Mouse (Mus musculus) hindbrain, postnatal 0 days (tissue): ENCODE measurements around the gene Gm44. TPM values are rescaled to one million over a fixed set of nuclear protein-coding genes. Genes with fewer than 3 reads are reported as not detected.
A peak's percentile ranks its signal among the peaks of the same experiment; 100 is the strongest.
"Not testable (repeated sequence)": the region's sequence is repeated elsewhere in the genome, so short reads cannot be mapped to it uniquely, and the experiment has no call there.

Source experiments
- ATAC-seq: fragments of 200-750 bp; cut with Nextera tagmentation; 2 replicates; pipeline ENCODE4 v1.8.0; 2017; ENCODE audit warnings: mild to moderate bottlenecking, moderate TSS enrichment, moderate library complexity
- DNase-seq: peaks from one replicate; pipeline ENCODE4 v3.0.0-alpha.2; 2015; ENCODE audit warnings: low spot score
- H3K27ac ChIP-seq: fragments of 300-500 bp; sonication (generic); 2 replicates; pipeline ENCODE4 v1.5.1; 2014; ENCODE audit warnings: mild to moderate bottlenecking
- H3K27me3 ChIP-seq: fragments of 300-500 bp; sonication (generic); 2 replicates; pipeline ENCODE4 v1.6.1; 2014; ENCODE audit warnings: low read length, mixed read lengths; ENCODE audit not compliant: insufficient read depth
- H3K36me3 ChIP-seq: fragments of 300-500 bp; sonication (generic); 2 replicates; pipeline ENCODE4 v1.6.1; 2014; ENCODE audit warnings: low read length, mixed read lengths; ENCODE audit not compliant: insufficient read depth
- H3K4me1 ChIP-seq: fragments of 300-500 bp; sonication (generic); 2 replicates; pipeline ENCODE4 v1.6.1; 2014; ENCODE audit warnings: antibody characterized with exemption, low read length, mixed read lengths; ENCODE audit not compliant: insufficient read depth
- H3K4me2 ChIP-seq: fragments of 300-500 bp; sonication (generic); 2 replicates; pipeline ENCODE4 v1.6.1; 2014; ENCODE audit warnings: low read depth, mild to moderate bottlenecking, low read length, moderate library complexity, mixed read lengths
- H3K4me3 ChIP-seq: fragments of 300-500 bp; sonication (generic); 2 replicates; pipeline ENCODE4 v1.5.1; 2014; ENCODE audit warnings: low read length
- H3K9ac ChIP-seq: fragments of 300-500 bp; sonication (generic); replicated peaks from 2 replicates; pipeline ENCODE4 v1.6.1; 2014; ENCODE audit warnings: mild to moderate bottlenecking, low read length, moderate library complexity, mixed read lengths
- H3K9me3 ChIP-seq: fragments of 300-500 bp; sonication (generic); 2 replicates; pipeline ENCODE4 v1.6.1; 2016; ENCODE audit warnings: low read length, mixed read lengths
- CTCF ChIP-seq: IDR thresholded peaks from 2 replicates; pipeline ENCODE4 v1.5.1; 2016; ENCODE audit warnings: antibody characterized with exemption, control low read depth, low read depth
- WGBS: fragments of 180-500 bp; shearing (Covaris S2); extraction: QIAGEN DNeasy Blood & Tissue Kit; methylation state at CpG from one replicate; pipeline ENCODE4 v1.1.7; 2014; 5-methylcytosine and 5-hydroxymethylcytosine counted together
- polyA plus RNA-seq: library from polyadenylated mRNA; unstranded; fragments of >200 nt; fragmentation: Nextera tagmentation; extraction: Ambion mirVana; gene quantifications from 2 replicates; pipeline ENCODE4 v1.2.1, GENCODE M21; 2015
- total RNA-seq: library from RNA; depleted of rRNA; stranded (reverse); fragments of >200 nt; gene quantifications from 2 replicates; pipeline ENCODE4 v1.2.3, GENCODE M21; 2014; rRNA removed

Gm44 gene
- total RNA-seq (not detected in 2 replicates), polyA plus RNA-seq (not detected in 2 replicates)

DNA sequence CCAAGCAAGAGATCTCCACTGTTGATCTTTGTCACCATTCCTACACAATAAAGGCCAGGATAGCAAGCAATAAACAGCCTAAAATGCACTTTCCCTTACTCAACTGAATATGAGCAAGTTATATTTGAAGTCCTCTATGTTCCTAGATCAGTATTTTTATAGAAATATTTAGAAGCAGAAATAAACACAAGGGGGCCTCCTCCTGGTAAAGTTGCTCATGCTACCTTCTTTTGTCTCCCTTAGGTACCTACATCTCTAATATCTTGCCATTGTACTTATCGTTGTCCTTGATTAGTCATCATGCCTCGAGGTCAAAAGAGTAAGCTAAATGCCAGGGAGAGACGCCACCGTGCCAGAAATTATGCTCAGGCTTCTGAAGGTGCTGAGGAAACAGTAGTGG, at the start of gene Gm44:
Gene Gm44, plus strand, starts transcription at position 301 of the 400 bp plus-strand sequence.
- TF ChIP-seq CTCF: no peak
- no peak within 1 kb of the TSS for H3K4me3 ChIP-seq
- no peaks in the 10 kb centered on the region for H3K9me3 ChIP-seq
- no peaks in the 10 kb centered on the region for H3K27me3 ChIP-seq
- ATAC-seq: no peak
- WGBS: 86% methylated on average over 4 of the region's 4 CpGs
- no peak for DNase-seq
- H3K27ac ChIP-seq: no peak within 1 kb of the TSS
- no peak within 1 kb of the TSS for H3K9ac ChIP-seq
- no peaks in the 10 kb centered on the region for H3K4me1 ChIP-seq
- H3K36me3 ChIP-seq: no peaks in the 10 kb centered on the region
- H3K4me2 ChIP-seq: no peak within 1 kb of the TSS

DNA sequence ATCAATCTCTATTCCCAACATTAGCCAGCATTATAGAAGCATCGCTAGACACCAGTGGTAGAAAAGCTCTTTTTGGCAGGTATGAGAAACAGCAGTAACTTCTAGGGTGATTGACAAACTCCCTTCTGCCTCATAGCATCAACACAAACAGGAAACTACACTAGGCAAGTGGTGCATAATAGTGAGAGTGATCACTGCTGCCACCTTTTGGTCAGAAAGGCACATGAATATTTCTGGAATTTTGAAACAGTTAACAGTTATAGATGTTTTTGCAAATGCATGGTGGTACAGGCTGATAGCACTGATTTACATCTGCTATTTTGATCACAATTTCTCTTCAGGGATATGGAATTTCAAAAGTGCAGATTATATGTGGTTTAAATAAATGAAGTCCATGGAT, 36.0 kb downstream of the Gm44 start:
- H3K4me3 ChIP-seq: no peak overlapping the region
- H3K4me1 ChIP-seq: no peaks in the 10 kb centered on the region
- ATAC-seq (no peak), DNase-seq (peak; percentile 17)
- 61% methylated on average over 1 of the region's 1 CpGs for WGBS
- peak; percentile 50 for TF ChIP-seq CTCF
- H3K27ac ChIP-seq: no peak overlapping the region
- no peaks in the 10 kb centered on the region for H3K9me3 ChIP-seq
- no peaks in the 10 kb centered on the region for H3K36me3 ChIP-seq
- no peak overlapping the region for H3K4me2 ChIP-seq
- no peaks in the 10 kb centered on the region for H3K27me3 ChIP-seq
- H3K9ac ChIP-seq: no peak overlapping the region

DNA sequence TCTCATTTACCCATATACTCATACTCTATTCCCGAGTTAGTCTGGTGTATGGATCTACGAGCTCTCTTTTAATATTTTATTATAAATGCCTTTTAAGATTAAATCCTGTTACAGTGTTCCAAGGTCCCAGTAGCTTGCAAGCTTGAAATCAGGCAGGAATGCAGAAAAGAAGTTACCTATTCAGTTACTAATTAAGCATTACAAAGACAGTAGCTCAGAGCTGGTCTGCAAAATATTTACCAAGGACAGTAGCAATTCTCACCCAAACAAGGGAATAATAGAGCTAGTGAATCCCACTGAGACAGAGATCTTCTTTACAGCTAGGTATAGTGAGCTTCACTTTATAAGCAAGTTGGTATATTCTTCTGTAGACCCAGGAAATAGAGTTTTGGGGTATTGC, 46.3 kb downstream of the Gm44 start:
- not testable (repeated sequence) for H3K9ac ChIP-seq, H3K36me3 ChIP-seq, H3K27ac ChIP-seq, H3K4me1 ChIP-seq, ATAC-seq, H3K4me2 ChIP-seq, H3K27me3 ChIP-seq, H3K4me3 ChIP-seq, H3K9me3 ChIP-seq, DNase-seq
- 65% methylated on average over 2 of the region's 2 CpGs for WGBS
